Mouse (Mus musculus) forelimb bud, embryonic 11.5 days (tissue): ENCODE measurements at regions not wholly inside any gene's neighbourhood (a gene's known extent, or its start where the extent isn't known, plus 50 kb on each side); places are given as distances from the start of the nearest gene placed in this dataset.

Source experiments
- DNase-seq: peaks from one replicate; pipeline ENCODE4 v3.0.0-alpha.2; 2012; ENCODE audit warnings: low read depth, low spot score

DNA sequence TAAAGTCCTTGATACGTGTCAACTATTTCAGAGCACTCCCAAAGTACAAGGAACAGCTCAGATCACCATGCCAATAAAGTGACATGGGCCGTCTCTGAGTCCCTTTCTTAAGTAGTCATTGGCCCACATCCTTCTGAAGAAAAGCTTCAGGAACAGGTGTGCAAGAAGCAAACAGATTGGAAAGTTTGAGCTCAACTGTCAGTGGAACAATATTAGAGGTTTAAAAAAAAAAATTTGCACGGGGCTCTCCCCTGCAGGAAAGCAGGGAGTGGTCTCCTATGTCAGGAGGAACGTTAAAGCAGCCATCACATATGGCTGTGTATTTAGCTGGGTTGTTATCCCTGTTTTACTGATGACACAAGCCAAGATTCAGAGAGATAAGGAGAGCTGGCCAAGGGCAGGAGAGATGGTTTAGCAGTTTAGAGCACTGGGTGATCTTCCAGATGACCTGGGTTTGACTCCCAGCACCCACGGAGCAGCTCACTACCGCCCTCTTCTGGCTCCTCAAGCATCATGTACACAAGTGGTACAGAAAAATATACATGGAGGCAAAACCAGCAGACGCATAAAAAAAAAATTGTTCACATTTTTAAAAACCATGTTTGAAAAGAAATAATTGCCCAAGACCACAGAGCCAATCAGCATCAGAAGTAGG lies 318.3 kb upstream of the Clint1 start:
- DNase-seq = peak; percentile 42

DNA sequence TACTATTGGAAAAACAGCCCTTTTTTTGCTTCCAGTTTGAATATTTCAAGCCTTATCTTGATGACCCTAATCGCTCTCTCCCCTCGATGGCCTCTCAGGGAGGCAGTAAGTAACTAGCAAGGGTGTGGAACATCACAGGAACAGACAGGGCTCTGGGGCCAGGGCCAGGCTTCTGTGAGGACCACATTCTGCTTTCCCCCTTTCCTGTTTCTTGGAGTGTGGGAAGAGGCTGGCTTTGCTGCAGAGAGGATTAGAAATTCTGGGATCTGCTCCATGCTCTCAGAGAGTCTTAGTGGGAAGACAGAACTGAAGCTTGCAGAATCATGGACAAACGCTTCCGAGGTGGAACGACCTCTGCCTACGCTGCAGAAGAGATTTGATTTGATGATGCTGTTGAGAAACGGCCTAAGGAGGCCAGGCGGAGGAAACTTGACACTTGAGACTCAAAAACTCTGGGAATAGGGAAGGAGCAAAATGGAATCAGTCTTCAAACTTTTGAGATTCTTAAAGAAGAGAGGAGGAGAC lies 316.3 kb upstream of the Clint1 start:
- DNase-seq = no peak

DNA sequence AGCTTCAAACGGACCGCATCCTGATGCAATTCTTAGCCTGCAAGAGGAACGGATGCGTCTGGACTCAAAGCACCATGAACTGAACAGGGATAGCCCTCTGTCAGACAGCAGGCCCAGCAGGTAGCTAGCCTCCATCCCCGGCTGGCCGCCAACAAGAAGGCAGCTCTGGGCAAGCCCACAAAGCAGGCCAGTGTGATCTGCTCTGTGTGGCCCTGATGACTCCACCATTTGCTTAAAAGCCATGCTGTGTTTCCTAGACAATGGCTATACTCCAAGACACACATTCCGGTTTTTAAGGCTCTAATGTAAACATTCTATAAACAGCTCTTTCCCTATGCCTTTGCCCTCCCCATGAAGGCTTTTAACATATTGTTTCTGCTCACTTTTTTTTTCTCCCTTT lies 313.8 kb upstream of the Clint1 start:
- DNase-seq = no peak

DNA sequence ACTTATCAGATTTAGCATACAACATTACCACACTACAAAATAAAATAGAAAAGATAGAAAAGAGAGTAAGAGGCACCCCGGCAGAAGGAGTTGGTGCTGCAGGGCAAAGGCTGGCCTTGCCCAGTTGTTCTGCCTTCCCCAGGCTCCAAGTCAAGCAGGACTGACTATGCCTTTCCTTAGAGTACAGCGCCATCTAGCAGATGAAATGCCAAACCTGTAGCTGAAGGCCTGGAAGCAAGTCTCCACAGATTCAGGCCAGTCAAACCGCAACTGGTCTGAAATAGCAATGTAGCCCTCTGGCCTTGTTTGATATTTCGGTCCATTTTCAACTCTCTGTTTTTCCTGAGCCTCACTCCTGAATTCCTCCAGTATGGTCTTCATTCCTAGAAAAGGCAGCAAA lies 312.4 kb upstream of the Clint1 start:
- peak; percentile 86 for DNase-seq

DNA sequence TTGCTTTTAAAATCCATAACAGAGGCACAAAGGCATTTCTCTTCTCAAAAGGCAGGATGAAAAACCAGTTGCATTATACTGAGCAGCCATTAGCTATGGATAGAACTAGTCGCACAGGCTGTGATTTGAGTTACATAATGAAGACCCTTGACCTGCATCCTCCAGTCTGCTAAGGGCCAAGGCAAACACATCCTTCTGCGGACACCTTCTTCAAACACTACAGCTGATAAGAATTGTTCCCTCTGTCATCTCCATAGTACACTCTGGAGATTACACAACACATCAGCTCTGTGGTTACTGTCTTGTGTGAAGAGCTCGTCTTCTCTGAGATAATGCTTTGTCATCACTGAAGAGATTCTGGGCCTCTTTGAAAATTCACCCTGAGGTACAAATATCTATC lies 307.3 kb upstream of the Clint1 start:
- no peak for DNase-seq

DNA sequence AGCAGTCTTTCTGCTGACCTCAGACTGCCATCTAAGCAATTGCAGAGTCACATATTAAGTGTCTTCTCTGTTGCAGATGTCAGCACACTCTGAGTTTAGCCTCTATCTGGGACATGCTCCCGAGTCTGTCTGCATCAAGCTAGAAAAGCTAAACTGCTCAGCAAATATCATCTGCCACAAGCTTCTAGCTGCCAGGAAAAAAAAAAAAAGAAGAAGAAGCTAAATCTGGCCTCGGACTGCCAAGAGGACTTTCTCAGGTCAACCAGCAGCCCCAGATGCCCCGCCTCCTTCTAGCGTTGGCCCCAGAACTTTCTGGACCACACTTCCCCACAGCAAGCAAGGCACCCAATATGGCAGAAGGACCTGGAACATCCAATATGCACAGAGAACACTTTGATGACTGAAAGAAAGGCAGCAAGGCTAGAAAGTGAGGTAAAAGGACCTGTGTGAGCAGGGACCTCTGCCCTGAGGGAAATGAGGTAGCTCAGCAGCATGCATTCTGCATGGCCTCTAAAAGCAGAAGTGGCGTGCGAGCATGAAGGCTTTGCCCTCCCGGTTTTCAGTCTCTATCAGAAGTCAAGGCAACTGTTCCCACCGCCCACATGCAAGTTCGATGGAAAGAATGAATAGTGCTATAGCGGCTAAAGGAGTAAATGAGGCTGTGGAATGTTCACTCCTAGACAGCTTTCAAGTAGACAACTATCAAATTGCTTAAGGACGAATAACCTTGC lies 305.8 kb upstream of the Clint1 start:
- no peak for DNase-seq

DNA sequence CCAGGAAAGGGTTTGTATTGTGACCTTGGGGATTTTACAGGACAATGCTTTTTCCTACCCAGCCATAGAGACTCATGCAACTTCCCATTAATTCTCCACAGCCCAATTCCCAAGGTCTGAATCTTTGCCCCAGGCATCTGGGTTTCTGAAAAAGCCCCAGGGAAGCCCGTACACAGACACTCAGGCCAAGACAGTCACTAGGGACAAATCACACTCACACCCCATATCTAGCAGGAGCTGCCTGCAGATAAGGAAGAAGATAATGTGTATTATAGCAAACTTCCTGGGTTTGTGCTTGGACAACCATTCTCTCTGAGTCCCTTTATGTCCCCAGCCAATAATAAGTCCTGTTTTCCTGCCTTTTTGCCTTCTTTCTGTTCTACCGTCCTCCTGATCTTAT lies 305.0 kb upstream of the Clint1 start:
- no peak for DNase-seq

DNA sequence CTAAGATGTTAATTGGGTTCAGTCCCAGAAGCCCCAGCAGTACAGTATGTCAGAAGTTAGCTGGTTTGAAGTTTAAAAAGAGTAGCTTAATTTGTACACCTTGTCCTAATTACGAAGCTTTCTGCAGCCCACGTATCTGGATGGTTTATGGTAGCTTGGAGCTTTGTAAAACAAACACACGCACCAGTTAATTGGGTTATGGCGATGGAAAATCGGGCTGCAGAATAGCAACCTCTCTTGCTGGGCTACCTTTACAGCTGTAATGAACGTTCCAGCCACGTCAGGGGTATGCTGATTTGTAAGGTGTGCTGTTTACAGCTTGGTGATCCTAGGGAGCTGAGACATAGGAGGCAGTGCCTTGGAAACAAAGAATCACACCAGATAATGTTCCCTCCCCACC lies 301.5 kb upstream of the Clint1 start:
- DNase-seq = peak; percentile 93

DNA sequence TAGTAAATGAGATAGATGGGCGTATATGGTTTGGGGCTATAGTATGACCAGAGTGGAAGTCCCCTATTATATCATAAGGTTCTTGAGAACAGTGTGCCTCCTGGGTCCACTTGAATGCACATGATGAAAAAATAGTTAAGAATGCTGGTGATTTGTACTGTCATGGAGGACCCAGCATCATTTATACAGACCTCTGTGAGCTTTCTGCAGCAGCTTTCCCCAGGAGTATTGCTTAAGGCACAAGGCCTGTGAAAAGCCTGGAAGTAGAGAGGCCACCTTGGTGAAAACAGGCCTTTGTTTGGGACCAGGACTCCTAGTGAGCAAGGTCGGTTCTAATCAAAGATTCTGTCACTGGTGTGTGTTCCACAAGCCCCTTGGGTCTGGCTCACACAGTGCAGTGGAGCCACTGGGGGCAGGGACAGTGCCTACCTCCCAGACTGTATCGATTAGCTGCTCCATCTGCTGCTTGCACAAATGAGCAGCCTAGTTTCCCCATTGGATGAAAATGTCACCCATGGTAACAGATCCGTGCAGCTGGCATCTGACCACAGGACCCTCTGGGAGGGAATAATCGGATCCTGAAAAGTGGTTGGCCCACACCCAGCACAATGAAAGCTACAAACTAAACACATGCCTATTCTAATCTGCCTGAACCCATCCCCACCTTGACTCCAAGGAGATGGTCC lies 274.2 kb upstream of the Clint1 start:
- DNase-seq = peak; percentile 43

DNA sequence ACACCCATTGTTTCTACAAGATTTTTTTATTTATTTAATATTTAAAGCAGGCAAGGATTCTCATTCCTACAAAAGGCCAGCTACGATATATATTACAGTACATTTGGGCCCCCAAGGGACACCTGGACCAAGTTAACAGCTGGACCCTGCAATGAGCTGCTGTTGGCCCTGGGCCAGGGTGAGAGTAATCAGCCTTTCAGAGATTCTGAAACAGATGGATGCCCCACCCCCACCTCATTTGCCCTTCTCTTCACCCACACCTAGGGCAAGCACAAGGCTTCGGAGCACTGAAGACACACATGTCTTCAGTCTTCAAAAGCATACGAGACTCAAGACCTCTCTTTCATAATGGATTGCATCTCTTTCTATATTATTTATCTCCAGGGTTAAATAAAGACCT lies 259.5 kb upstream of the Clint1 start:
- DNase-seq = peak; percentile 61

DNA sequence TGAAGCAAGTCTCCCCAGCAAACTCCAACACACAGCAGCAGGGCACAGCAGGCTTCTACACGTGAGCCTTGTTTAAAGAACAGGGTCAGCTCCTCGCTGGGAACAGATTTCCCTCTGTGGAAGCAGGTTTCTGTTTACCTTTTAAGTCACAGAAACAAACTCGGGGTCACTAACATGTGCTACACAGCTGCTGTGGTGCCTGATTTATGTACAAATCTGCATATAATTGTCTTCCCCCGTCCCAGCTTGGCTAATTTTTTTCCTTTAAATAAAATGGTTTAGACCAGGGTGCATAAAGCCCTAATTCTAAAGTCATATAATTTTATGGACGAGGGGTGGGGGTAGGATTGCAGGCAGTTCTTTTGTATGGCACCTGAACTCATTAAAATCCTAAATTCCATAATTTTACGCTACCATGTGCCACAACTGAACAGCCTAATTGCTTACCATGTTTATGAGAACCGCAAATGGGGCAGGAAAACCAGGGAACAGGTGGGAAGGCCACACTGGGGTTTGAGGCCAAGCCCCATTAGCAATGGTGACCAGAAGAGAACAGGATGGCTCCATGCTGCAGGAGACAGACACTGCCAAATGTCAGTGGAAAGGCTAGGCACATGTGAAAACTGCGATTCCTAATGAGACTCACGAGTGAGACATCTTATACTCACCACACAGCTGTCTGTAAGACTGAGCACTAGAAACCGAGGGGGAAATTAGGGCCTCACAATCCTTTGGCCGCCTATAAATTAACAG lies 258.8 kb upstream of the Clint1 start:
- DNase-seq = peak; percentile 79

DNA sequence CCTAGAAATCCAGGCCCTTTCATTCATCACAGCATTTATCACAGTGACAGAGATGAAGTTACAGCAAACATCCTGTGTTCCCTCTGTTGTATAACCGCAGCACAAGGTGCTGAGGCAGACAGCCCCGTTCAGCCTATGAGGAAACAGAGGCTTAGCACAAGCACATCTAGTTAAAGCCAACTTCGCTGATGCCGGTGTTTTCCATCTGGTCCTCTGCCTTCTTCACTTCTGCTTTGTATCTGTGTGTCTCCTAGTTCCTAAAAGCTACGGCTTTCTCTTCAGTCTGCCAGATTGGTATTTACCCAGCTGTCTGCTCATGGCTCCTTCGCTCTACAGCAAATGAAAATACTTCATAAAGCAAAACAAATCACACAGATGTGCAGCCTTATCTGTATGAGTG lies 256.5 kb upstream of the Clint1 start:
- DNase-seq = no peak

DNA sequence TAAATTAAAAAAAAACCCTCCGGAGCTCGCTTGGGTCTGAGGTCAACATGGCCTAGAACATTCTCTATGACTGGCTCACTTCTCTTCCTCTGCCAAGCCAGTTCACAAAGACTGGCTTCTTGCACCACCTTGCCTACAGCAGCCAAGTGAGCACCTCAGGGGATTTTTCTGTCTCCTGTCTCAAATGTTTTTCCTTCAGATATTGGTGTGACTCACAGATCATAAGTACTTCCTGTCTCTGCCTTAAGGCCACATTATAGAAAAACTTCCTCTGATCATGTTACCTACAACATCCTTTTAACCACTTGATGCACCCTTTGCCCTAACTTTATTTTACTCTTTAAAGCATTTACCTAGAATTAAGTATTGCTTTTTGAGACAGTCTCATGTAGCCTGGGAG lies 230.0 kb upstream of the Clint1 start:
- DNase-seq = no peak

DNA sequence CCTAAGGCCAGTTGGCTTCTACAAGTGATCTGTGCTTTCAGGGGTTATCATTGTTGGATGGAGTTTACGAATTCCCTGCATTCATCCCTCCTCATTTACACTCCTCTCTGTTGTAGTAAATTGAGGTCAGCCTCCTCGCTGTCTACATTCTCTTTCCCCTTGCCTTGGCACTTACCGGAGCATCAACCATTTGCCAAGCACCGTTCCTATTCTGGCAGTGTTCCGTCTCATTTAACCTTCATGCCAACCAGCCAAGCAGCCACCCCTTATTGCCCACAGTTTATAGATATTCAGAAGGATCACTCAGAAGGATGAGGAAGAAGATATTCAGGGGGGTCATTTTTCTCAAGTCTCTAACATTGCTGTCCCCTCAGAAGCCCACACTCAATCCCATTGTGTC lies 229.2 kb upstream of the Clint1 start:
- no peak for DNase-seq

DNA sequence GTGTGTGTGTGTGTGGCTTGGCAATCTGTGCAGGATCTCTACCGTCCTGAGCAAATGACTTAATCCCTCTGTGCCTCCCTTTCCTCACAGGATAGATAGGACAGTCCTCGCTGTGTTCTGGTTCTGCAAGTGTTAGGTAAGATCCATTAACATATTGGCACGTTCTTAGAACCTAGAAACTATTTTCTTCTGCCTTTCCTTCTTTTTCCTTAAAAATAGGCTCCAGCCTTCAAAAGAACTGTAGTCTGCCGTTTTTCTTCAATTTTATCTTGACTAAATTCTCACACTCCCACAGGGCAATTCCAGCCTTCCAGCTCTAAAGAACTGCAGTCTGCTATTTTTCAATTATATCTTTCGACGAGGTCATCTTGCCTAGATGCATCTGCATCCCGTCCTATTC lies 227.6 kb upstream of the Clint1 start:
- DNase-seq = no peak

DNA sequence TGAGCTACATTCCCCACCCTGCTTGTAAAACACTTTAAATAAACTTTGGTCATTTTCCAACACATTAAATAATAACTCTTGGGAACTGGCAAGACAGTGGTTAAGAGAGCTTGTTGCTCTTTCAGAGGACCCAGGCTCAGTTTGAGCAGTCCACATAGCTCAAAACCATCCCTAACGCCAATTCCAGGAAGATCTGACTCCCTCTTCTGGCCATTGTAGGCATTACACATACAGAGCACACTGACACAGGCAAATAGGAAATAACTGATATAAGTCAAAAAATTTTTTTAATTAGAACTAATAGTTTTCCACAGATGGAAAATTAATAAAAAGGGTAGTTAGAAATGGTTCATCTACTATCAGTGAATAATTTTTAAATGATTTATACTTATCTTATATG lies 222.6 kb upstream of the Clint1 start:
- no peak for DNase-seq

DNA sequence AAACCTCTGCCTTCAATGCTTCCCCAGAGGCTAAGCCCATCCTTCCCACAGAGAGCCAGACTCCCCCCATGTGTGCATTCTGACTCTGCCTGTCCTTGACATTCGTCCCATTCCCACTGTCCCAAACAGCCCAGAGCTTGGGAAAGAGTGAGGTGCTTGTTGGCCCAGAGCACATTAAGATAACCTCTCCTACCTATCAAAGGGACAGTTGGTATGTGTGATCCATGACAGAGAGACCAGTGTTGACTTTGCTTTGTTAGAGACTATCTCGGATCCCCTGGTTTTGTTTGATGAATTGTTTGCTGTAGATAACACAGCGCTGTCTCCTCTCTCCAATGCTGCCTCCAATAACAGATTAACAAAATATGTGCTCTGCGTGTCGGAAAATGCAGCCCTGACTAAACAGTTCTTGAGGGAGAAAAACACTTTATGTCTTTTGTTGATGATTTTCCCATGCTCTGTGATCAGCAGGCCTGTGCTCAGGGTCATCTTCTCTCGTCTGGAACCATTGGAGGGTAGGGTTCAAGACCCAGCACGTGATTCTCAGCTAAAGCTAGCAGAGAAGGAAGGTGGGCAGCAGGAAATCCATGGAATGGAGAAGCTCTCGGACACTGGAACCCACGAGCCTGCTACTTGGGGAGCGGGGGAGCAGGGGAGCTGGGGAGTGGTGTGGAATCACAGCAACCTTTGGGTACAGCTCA lies 217.2 kb upstream of the Clint1 start:
- DNase-seq = no peak

DNA sequence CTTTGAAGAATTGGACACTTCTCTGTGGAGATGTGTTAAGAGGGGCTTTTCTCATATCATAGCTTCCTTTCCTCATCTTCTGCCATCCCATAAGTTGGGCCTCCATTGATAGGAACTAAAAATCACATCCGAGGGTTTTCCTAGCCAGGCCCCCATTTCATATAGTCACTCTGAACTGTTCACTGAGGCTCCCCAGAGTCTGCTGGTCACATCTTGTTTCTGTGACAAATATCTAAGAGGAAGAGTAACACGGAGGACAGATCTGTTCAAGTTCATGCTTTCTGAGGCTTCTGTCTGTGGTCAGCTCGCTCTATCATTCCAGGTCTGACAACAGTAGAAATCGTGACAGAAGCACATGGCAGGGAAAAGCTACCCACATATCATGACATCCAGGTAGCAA lies 216.0 kb upstream of the Clint1 start:
- no peak for DNase-seq

DNA sequence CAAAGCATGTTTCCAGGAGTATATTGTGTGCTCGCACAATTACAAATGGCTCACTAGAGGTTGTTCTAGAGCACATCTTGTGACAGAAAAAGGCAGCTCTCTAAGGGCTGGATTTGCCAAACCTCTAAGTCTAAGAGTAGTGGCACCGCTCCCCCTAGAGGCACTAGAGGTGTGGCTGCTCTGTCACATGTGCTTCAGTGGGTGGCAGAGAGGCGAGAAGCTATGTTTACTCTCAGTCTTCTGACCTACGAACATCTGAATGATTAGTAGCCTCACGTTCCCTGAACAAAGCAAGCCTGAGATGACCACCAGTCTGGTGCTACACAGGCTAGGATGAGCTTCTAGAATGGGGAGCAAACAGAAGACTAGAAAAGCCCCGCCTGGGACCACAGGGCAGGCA lies 212.6 kb upstream of the Clint1 start:
- no peak for DNase-seq

DNA sequence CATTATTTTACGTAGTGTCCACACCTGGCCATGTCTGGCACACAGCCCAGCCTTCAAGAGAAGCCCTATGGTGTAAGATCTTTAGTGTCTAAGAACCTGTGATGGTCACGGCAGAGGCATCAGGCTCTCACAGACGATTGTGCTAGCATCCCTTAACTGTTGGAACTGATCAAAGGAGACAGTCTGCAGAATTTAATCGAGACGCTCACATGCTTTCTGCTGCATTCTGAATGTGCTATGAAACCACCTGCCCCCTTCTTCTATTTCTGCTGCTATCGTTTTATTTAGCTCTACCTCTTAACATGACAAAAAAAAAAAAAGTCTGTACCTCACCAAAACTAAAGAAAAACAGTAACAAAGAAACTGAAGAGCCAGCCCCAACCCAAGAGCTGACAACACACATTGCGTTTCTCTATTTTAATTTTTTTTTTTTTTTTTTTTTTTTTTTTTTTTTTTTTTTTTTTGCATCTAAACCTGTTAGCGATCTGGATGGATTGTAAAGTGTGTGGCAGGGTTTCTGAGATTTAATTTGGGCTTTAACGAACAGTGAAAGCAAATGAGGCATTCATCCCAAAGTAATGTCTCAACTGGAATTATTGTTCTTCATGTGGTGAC lies 209.6 kb upstream of the Clint1 start:
- DNase-seq = no peak
